Mouse (Mus musculus) 416B (cell line): Measurements from ENCODE around the gene Zswim9.

ENCODE experiments used
- DNase-seq: peaks from one replicate; pipeline ENCODE4 v3.0.0; 2011; ENCODE audit warnings: low read depth

The Zswim9 gene

GRCm38 (mm10) chr7:13268749-13269260 is 9.7 kb downstream of the Zswim9 start:
- DNase-seq: no peak

GRCm38 (mm10) chr7:13264396-13264795 is 14.1 kb downstream of the Zswim9 start:
- no peak for DNase-seq

- DNase-seq: peak; percentile 6
These were observed 14.7 kb downstream of the Zswim9 start for GRCm38 (mm10) chr7:13263851-13264250.

- no peak for DNase-seq
These were observed 17.5 kb downstream of the Zswim9 start for GRCm38 (mm10) chr7:13260746-13261700.

GRCm38 (mm10) chr7:13212720-13213119 is 65.8 kb downstream of the Zswim9 start, which contains the start of gene Vmn1r89:
Gene Vmn1r89, plus strand, starts transcription at chr7:13213020.
- no peak for DNase-seq
